Mouse (Mus musculus): ENCODE results near the gene Stau1. TPM values are rescaled to one million over a fixed set of nuclear protein-coding genes. Genes with fewer than 3 reads are reported as not detected.
A peak's percentile ranks its signal among the peaks of the same experiment; 100 is the strongest.

Gene Stau1
- 119 and 121 TPM in 2 replicates for polyA plus RNA-seq (2015; fragmentation: Nextera tagmentation; extraction: Ambion mirVana)

GRCm38 (mm10) chr2:166995796-166996532 is at the start of gene Stau1:
Gene Stau1 (minus strand): TSS chr2:166996299.
- ATAC-seq = peak; percentile 99
- H3K9me3 ChIP-seq = no peaks in the 10 kb centered on the region
- peak within 1 kb of the TSS; percentile 86 for H3K4me2 ChIP-seq (replicated peaks)
- H3K27ac ChIP-seq = peak within 1 kb of the TSS; percentile 94
- H3K27me3 ChIP-seq = no peaks in the 10 kb centered on the region
- H3K4me1 ChIP-seq (replicated peaks) = peaks cover 43% of the 10 kb centered on the region
- under 1% methylated on average over 51 of the region's 88 CpGs for WGBS
- peak within 1 kb of the TSS; percentile 96 for H3K4me3 ChIP-seq (replicated peaks)
- H3K9ac ChIP-seq (replicated peaks) = peak within 1 kb of the TSS; percentile 96
- H3K36me3 ChIP-seq = no peaks in the 10 kb centered on the region

- no peak overlapping the region for H3K27ac ChIP-seq
- ATAC-seq = no peak
- H3K4me2 ChIP-seq (replicated peaks) = no peak overlapping the region
- H3K27me3 ChIP-seq = no peaks in the 10 kb centered on the region
- no peak overlapping the region for H3K4me3 ChIP-seq (replicated peaks)
- WGBS = 92% methylated on average over 12 of the region's 12 CpGs
- H3K36me3 ChIP-seq = peaks cover 95% of the 10 kb centered on the region
- no peaks in the 10 kb centered on the region for H3K9me3 ChIP-seq
- H3K9ac ChIP-seq (replicated peaks) = no peak overlapping the region
- no peaks in the 10 kb centered on the region for H3K4me1 ChIP-seq (replicated peaks)
Measured at GRCm38 (mm10) chr2:167043400-167044121, 47.5 kb upstream of the Stau1 start.

GRCm38 (mm10) chr2:167039386-167039785 is 43.3 kb upstream of the Stau1 start:
- Histone ChIP-seq H3K4me3 (replicated peaks) (no peak overlapping the region), H3K27ac (no peak overlapping the region), H3K4me1 (replicated peaks) (no peaks in the 10 kb centered on the region), H3K27me3 (no peaks in the 10 kb centered on the region), H3K36me3 (peaks cover 100% of the 10 kb centered on the region), H3K4me2 (replicated peaks) (no peak overlapping the region), H3K9ac (replicated peaks) (no peak overlapping the region), H3K9me3 (no peaks in the 10 kb centered on the region)
- ATAC-seq = no peak
- WGBS = 94% methylated on average over 8 of the region's 8 CpGs

GRCm38 (mm10) chr2:167038716-167039115 is 42.6 kb upstream of the Stau1 start:
- H3K4me2 ChIP-seq (replicated peaks) = no peak overlapping the region
- H3K27ac ChIP-seq = no peak overlapping the region
- WGBS = 95% methylated on average over 7 of the region's 7 CpGs

GRCm38 (mm10) chr2:167038297-167038696 is 42.2 kb upstream of the Stau1 start:
- Histone ChIP-seq H3K36me3 (peaks cover 100% of the 10 kb centered on the region), H3K4me3 (replicated peaks) (no peak overlapping the region), H3K27ac (no peak overlapping the region), H3K27me3 (no peaks in the 10 kb centered on the region), H3K4me2 (replicated peaks) (no peak overlapping the region), H3K9ac (replicated peaks) (no peak overlapping the region), H3K4me1 (replicated peaks) (no peaks in the 10 kb centered on the region), H3K9me3 (no peaks in the 10 kb centered on the region)
- no peak for ATAC-seq
- 95% methylated on average over 6 of the region's 6 CpGs for WGBS

More at GRCm38 (mm10) chr2:167038716-167039115, 42.6 kb upstream of the Stau1 start:
- ATAC-seq = no peak
- H3K36me3 ChIP-seq = peaks cover 100% of the 10 kb centered on the region
- no peaks in the 10 kb centered on the region for H3K4me1 ChIP-seq (replicated peaks)
- H3K9me3 ChIP-seq = no peaks in the 10 kb centered on the region
- H3K9ac ChIP-seq (replicated peaks) = no peak overlapping the region
- H3K4me3 ChIP-seq (replicated peaks) = no peak overlapping the region
- no peaks in the 10 kb centered on the region for H3K27me3 ChIP-seq

GRCm38 (mm10) chr2:167037710-167038109 is 41.6 kb upstream of the Stau1 start:
- Histone ChIP-seq H3K27me3 (no peaks in the 10 kb centered on the region), H3K36me3 (peaks cover 97% of the 10 kb centered on the region), H3K27ac (no peak overlapping the region), H3K4me3 (replicated peaks) (no peak overlapping the region), H3K9ac (replicated peaks) (no peak overlapping the region), H3K9me3 (no peaks in the 10 kb centered on the region), H3K4me1 (replicated peaks) (no peaks in the 10 kb centered on the region), H3K4me2 (replicated peaks) (no peak overlapping the region)
- 94% methylated on average over 12 of the region's 12 CpGs for WGBS
- no peak for ATAC-seq

- H3K9ac ChIP-seq (replicated peaks) = no peak overlapping the region
- H3K27ac ChIP-seq = no peak overlapping the region
- H3K4me3 ChIP-seq (replicated peaks) = no peak overlapping the region
- WGBS = 96% methylated on average over 4 of the region's 4 CpGs
- H3K4me2 ChIP-seq (replicated peaks) = no peak overlapping the region
- no peaks in the 10 kb centered on the region for H3K4me1 ChIP-seq (replicated peaks)
- H3K27me3 ChIP-seq = no peaks in the 10 kb centered on the region
- H3K9me3 ChIP-seq = no peaks in the 10 kb centered on the region
- H3K36me3 ChIP-seq = peaks cover 92% of the 10 kb centered on the region
- ATAC-seq = no peak
Measured at GRCm38 (mm10) chr2:167030507-167030906, 34.4 kb upstream of the Stau1 start.

- H3K4me3 ChIP-seq (replicated peaks) = no peak overlapping the region
- H3K4me2 ChIP-seq (replicated peaks) = no peak overlapping the region
- no peak overlapping the region for H3K9ac ChIP-seq (replicated peaks)
- H3K4me1 ChIP-seq (replicated peaks) = no peaks in the 10 kb centered on the region
- ATAC-seq = no peak
- WGBS = 98% methylated on average over 7 of the region's 7 CpGs
- H3K9me3 ChIP-seq = no peaks in the 10 kb centered on the region
- no peaks in the 10 kb centered on the region for H3K27me3 ChIP-seq
- H3K27ac ChIP-seq = no peak overlapping the region
- H3K36me3 ChIP-seq = peaks cover 89% of the 10 kb centered on the region
Measured at GRCm38 (mm10) chr2:167028553-167028952, 32.5 kb upstream of the Stau1 start.

GRCm38 (mm10) chr2:167019396-167019795 is 23.3 kb upstream of the Stau1 start:
- H3K9me3 ChIP-seq = no peaks in the 10 kb centered on the region
- no peak overlapping the region for H3K9ac ChIP-seq (replicated peaks)
- no peak overlapping the region for H3K4me2 ChIP-seq (replicated peaks)
- H3K4me3 ChIP-seq (replicated peaks) = no peak overlapping the region
- peaks cover 64% of the 10 kb centered on the region for H3K36me3 ChIP-seq
- H3K4me1 ChIP-seq (replicated peaks) = peaks cover 21% of the 10 kb centered on the region
- no peaks in the 10 kb centered on the region for H3K27me3 ChIP-seq
- H3K27ac ChIP-seq = no peak overlapping the region
- no peak for ATAC-seq
- WGBS = 97% methylated on average over 10 of the region's 10 CpGs

GRCm38 (mm10) chr2:167015382-167015718 is 19.3 kb upstream of the Stau1 start:
- H3K36me3 ChIP-seq = peaks cover 27% of the 10 kb centered on the region
- no peaks in the 10 kb centered on the region for H3K27me3 ChIP-seq
- ATAC-seq = no peak; the same call in 1 of the 2 replicates
- peaks cover 21% of the 10 kb centered on the region for H3K4me1 ChIP-seq (replicated peaks)
- under 1% methylated on average over 11 of the region's 21 CpGs for WGBS
- peak overlapping the region; percentile 99 for H3K4me2 ChIP-seq (replicated peaks)
- no peaks in the 10 kb centered on the region for H3K9me3 ChIP-seq
- peak overlapping the region; percentile 85 for H3K9ac ChIP-seq (replicated peaks)
- peak overlapping the region; percentile 93 for H3K4me3 ChIP-seq (replicated peaks)
- H3K27ac ChIP-seq = peak overlapping the region; percentile 73; the same call in 1 of the 2 replicates

GRCm38 (mm10) chr2:167014702-167015381 is 18.7 kb upstream of the Stau1 start, which contains the start of gene Ddx27:
Gene Ddx27 (plus strand): TSS chr2:167015193.
- peaks cover 22% of the 10 kb centered on the region for H3K36me3 ChIP-seq
- H3K4me3 ChIP-seq (replicated peaks) = peak within 1 kb of the TSS; percentile 93
- H3K27me3 ChIP-seq = no peaks in the 10 kb centered on the region
- no peaks in the 10 kb centered on the region for H3K9me3 ChIP-seq
- peak within 1 kb of the TSS; percentile 85 for H3K9ac ChIP-seq (replicated peaks)
- peak; percentile 91 for ATAC-seq
- H3K4me1 ChIP-seq (replicated peaks) = peaks cover 21% of the 10 kb centered on the region
- 2% methylated on average over 37 of the region's 37 CpGs for WGBS
- peak within 1 kb of the TSS; percentile 73 for H3K27ac ChIP-seq
- peak within 1 kb of the TSS; percentile 99 for H3K4me2 ChIP-seq (replicated peaks)

GRCm38 (mm10) chr2:167010546-167010945 is 14.4 kb upstream of the Stau1 start:
- Histone ChIP-seq H3K4me2 (replicated peaks) (no peak overlapping the region), H3K4me1 (replicated peaks) (peaks cover 5% of the 10 kb centered on the region), H3K4me3 (replicated peaks) (no peak overlapping the region), H3K27me3 (no peaks in the 10 kb centered on the region), H3K9ac (replicated peaks) (no peak overlapping the region), H3K27ac (no peak overlapping the region), H3K36me3 (no peaks in the 10 kb centered on the region), H3K9me3 (no peaks in the 10 kb centered on the region)
- WGBS = 91% methylated on average over 3 of the region's 3 CpGs
- ATAC-seq = no peak

Data from midbrain, embryonic 13.5 days (tissue).